Mouse (Mus musculus) forebrain, embryonic 12.5 days (tissue): ENCODE measurements at regions not wholly inside any gene's neighbourhood (a gene's known extent, or its start where the extent isn't known, plus 50 kb on each side); places are given as distances from the start of the nearest gene placed in this dataset.
A peak's percentile ranks its signal among the peaks of the same experiment; 100 is the strongest.

Experiments used
- ATAC-seq: fragments of 200-750 bp; cut with Nextera tagmentation; 2 replicates; pipeline ENCODE4 v1.8.0; 2017; ENCODE audit warnings: moderate TSS enrichment; ENCODE audit not compliant: low FRiP score
- H3K27ac ChIP-seq: fragments of 300-500 bp; sonication (generic); 2 replicates; pipeline ENCODE4 v1.5.1; 2016; ENCODE audit warnings: mild to moderate bottlenecking
- H3K27me3 ChIP-seq: fragments of 300-500 bp; sonication (generic); 2 replicates; pipeline ENCODE4 v1.6.1; 2016; ENCODE audit warnings: mild to moderate bottlenecking
- H3K36me3 ChIP-seq: fragments of 300-500 bp; sonication (generic); replicated peaks from 2 replicates; pipeline ENCODE4 v1.6.1; 2016; ENCODE audit warnings: mild to moderate bottlenecking
- H3K4me1 ChIP-seq: fragments of 300-500 bp; sonication (generic); 2 replicates; pipeline ENCODE4 v1.6.1; 2016
- H3K4me2 ChIP-seq: fragments of 300-500 bp; sonication (generic); 2 replicates; pipeline ENCODE4 v1.6.1; 2016; ENCODE audit warnings: mild to moderate bottlenecking, moderate library complexity
- H3K4me3 ChIP-seq: fragments of 300-500 bp; sonication (generic); replicated peaks from 2 replicates; pipeline ENCODE4 v1.5.1; 2016; ENCODE audit warnings: mild to moderate bottlenecking
- H3K9ac ChIP-seq: fragments of 300-500 bp; sonication (generic); 2 replicates; pipeline ENCODE4 v1.6.1; 2016; ENCODE audit warnings: mild to moderate bottlenecking
- H3K9me3 ChIP-seq: fragments of 300-500 bp; sonication (generic); 2 replicates; pipeline ENCODE4 v1.6.1; 2016
- WGBS: fragments of 180-500 bp; shearing (Covaris S2); methylation state at CpG from one replicate; pipeline ENCODE4 v1.1.7; 2016; 5-methylcytosine and 5-hydroxymethylcytosine counted together

DNA sequence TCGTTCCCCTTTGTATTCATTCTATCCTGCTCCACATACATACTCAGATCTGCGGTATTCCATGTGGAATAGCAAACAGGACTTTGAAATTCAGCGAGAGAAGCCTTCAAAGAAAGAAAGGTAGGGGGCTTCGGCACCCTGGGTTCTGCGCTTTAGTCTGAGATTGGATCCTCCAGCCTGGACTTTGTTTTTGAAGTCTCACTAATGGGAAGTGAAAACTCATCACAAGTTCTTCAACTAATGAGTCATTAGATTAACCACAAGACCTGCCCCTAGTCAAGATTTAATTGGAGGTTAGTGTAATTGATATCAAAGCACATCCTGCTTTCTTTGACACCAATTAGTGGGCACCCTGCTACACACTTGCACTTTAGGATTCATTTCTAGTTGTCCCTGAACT lies 492.5 kb upstream of the Zfp960 start:
- Histone ChIP-seq H3K4me1 (peaks cover 2% of the 10 kb centered on the region; the same call in 1 of the 2 replicates), H3K27ac (no peak overlapping the region), H3K4me2 (no peak overlapping the region), H3K4me3 (no peak overlapping the region), H3K27me3 (no peaks in the 10 kb centered on the region), H3K9ac (no peak overlapping the region), H3K36me3 (no peaks in the 10 kb centered on the region), H3K9me3 (no peaks in the 10 kb centered on the region)
- WGBS = 32% methylated on average over 5 of the region's 5 CpGs
- peak; percentile 75; the same call in 1 of the 2 replicates for ATAC-seq

DNA sequence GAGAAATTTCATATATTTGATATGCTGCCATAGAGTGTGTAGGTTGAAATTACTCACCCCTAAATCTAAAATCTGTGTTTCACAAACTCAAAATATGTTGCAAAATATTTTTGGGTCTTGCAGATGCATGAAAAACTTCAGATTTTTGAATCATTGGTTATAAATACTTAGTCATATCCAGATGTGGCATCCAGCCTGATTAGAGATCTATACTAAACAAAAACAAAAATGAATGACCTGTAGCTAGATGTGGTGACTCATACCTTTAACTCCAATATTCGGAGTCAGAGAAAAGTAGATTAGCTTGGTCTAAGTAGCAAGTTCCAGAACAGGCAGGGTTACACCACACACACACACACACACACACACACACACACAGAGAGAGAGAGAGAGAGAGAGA lies 475.1 kb upstream of the Zfp960 start:
- no peaks in the 10 kb centered on the region for H3K9me3 ChIP-seq
- no peaks in the 10 kb centered on the region for H3K36me3 ChIP-seq
- H3K27ac ChIP-seq = no peak overlapping the region
- H3K4me2 ChIP-seq = no peak overlapping the region
- ATAC-seq = no peak
- 87% methylated on average over 1 of the region's 1 CpGs for WGBS
- no peak overlapping the region for H3K9ac ChIP-seq
- H3K27me3 ChIP-seq = no peaks in the 10 kb centered on the region
- no peaks in the 10 kb centered on the region for H3K4me1 ChIP-seq
- H3K4me3 ChIP-seq = no peak overlapping the region

DNA sequence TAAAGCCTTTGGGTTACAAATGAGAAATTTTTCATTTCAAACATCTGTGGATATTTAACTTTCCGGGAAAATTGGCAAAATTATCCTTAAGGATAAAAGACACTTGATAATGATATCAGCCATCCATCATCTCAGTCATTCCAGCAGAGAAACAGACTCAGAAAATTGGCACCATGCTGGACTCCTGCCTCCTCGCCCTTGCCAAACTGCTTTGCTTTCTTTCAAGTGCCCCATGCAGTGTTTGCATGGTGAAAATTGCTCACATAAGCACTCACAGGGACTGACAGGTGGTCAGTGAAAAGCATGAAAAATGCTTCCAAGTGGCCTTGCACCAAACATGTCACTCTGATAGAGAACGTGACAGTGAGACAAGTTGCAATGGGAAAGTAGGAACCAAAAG lies 464.2 kb upstream of the Zfp960 start:
- Histone ChIP-seq H3K9me3 (no peaks in the 10 kb centered on the region), H3K36me3 (no peaks in the 10 kb centered on the region), H3K9ac (no peak overlapping the region), H3K27me3 (no peaks in the 10 kb centered on the region), H3K4me2 (no peak overlapping the region), H3K4me3 (no peak overlapping the region), H3K27ac (no peak overlapping the region), H3K4me1 (no peaks in the 10 kb centered on the region)
- no peak for ATAC-seq
- WGBS = 55% methylated on average over 3 of the region's 3 CpGs

GRCm38 (mm10) chr17:16612405-16612979 lies 451.4 kb upstream of the Zfp960 start:
- no peaks in the 10 kb centered on the region for H3K27me3 ChIP-seq
- no peaks in the 10 kb centered on the region for H3K9me3 ChIP-seq
- H3K36me3 ChIP-seq = no peaks in the 10 kb centered on the region
- 57% methylated on average over 1 of the region's 1 CpGs for WGBS
- no peak overlapping the region for H3K27ac ChIP-seq
- no peak overlapping the region for H3K9ac ChIP-seq
- no peak overlapping the region for H3K4me2 ChIP-seq
- H3K4me1 ChIP-seq = no peaks in the 10 kb centered on the region
- peak; percentile 20; the same call in 1 of the 2 replicates for ATAC-seq
- no peak overlapping the region for H3K4me3 ChIP-seq

- no peak overlapping the region for H3K4me2 ChIP-seq
- H3K27ac ChIP-seq = no peak overlapping the region
- no peaks in the 10 kb centered on the region for H3K4me1 ChIP-seq
- H3K9ac ChIP-seq = no peak overlapping the region
- H3K4me3 ChIP-seq = no peak overlapping the region
- WGBS = 88% methylated on average over 4 of the region's 4 CpGs
- no peak for ATAC-seq
- no peaks in the 10 kb centered on the region for H3K27me3 ChIP-seq
- no peaks in the 10 kb centered on the region for H3K36me3 ChIP-seq
- no peaks in the 10 kb centered on the region for H3K9me3 ChIP-seq
Observed at GRCm38 (mm10) chr17:16621931-16622556, 441.9 kb upstream of the Zfp960 start.

- 90% methylated on average over 1 of the region's 1 CpGs for WGBS
- H3K4me1 ChIP-seq = no peaks in the 10 kb centered on the region
- no peak overlapping the region for H3K9ac ChIP-seq
- no peak for ATAC-seq
- no peaks in the 10 kb centered on the region for H3K36me3 ChIP-seq
- H3K4me2 ChIP-seq = no peak overlapping the region
- no peaks in the 10 kb centered on the region for H3K27me3 ChIP-seq
- no peaks in the 10 kb centered on the region for H3K9me3 ChIP-seq
- H3K4me3 ChIP-seq = no peak overlapping the region
- no peak overlapping the region for H3K27ac ChIP-seq
Observed at GRCm38 (mm10) chr17:16629854-16630253, 434.1 kb upstream of the Zfp960 start.

DNA sequence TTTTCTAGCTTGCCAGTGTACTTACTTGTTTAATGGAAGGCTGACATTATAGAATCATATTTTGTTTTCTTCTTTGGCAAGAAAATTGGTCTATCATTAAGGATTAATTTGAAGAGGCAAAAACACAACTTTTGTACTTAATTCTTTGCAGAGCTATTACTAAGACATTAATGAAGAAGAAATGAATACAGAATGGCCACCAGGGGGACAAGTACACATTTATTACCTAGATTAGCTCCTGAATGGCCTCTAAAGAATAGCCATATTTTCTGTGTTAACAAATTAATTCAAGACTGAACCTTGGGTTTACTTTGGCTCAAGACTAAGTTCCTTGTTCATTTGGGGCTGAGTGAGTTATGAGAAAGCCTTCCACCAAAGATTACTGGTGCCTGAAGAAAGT lies 430.5 kb upstream of the Zfp960 start:
- Histone ChIP-seq H3K9ac (no peak overlapping the region), H3K27ac (no peak overlapping the region), H3K36me3 (no peaks in the 10 kb centered on the region), H3K4me1 (no peaks in the 10 kb centered on the region), H3K4me3 (no peak overlapping the region), H3K27me3 (no peaks in the 10 kb centered on the region), H3K9me3 (no peaks in the 10 kb centered on the region), H3K4me2 (no peak overlapping the region)
- ATAC-seq = no peak

DNA sequence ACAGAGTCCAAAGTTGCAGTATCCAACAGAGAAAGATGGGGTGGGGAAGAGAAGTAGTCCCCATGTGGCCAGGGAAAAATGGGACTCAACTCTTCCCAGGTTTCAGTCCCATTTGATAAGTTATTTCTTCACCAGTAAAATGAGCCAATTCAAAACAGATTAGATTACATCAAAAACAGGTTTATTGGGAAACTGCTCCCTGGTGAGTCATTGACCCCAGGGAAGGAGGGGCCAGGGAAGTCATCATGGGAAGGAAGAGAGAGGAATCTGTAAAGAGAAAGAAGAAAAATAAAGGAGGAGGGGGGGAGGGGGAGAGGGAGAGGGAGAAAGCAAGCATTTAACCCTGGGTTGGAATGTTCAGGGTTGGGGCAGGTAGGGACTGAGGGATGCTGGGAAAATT lies 426.4 kb upstream of the Zfp960 start:
- no peak overlapping the region for H3K27ac ChIP-seq
- H3K9ac ChIP-seq = no peak overlapping the region
- H3K27me3 ChIP-seq = no peaks in the 10 kb centered on the region
- H3K4me1 ChIP-seq = no peaks in the 10 kb centered on the region
- H3K4me3 ChIP-seq = no peak overlapping the region
- H3K4me2 ChIP-seq = no peak overlapping the region
- no peak for ATAC-seq
- H3K36me3 ChIP-seq = no peaks in the 10 kb centered on the region
- no peaks in the 10 kb centered on the region for H3K9me3 ChIP-seq

DNA sequence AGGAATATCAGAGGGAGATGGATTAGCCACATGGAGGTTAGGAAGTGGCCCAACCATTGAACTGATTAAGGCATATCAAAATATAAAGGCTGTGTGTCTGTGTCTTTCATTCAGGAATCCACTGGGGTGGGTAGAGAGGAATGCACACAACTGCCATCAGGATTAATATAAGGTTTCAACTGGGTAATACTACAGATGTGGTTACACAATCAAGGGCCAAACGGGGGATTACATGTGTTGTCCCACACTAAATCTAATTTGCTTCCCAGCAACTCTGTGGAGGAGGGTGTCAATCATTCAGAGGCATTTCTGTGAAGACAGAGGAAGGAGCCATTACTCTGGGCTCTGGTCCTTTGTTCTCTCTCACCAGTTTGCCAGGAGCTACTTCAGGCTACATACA lies 416.0 kb upstream of the Zfp960 start:
- Histone ChIP-seq H3K4me3 (no peak overlapping the region), H3K4me2 (no peak overlapping the region), H3K27me3 (no peaks in the 10 kb centered on the region), H3K36me3 (no peaks in the 10 kb centered on the region), H3K27ac (no peak overlapping the region), H3K4me1 (no peaks in the 10 kb centered on the region), H3K9me3 (no peaks in the 10 kb centered on the region), H3K9ac (no peak overlapping the region)
- ATAC-seq = no peak
- 32% methylated on average over 1 of the region's 1 CpGs for WGBS

DNA sequence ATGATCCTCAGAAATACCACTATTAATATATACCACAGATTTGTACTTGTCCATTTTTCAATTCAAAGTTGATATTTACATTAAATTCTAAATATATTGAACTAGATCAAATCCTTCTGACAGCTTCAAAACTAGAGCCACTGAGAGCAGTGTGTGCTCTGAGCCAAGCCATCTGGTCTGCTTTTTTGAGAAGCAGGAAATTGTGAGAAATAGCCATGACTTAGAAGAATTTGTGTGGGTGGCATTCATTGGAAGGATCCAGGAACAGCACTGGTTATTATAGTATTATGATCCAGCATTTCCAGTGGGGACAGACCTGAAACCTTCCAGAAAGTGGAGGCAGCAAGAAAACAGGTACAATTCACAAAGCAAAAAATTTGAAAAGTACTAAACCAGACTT lies 398.7 kb upstream of the Zfp960 start:
- H3K27ac ChIP-seq = no peak overlapping the region
- no peaks in the 10 kb centered on the region for H3K4me1 ChIP-seq
- no peak overlapping the region for H3K4me3 ChIP-seq
- no peak for ATAC-seq
- H3K9me3 ChIP-seq = no peaks in the 10 kb centered on the region
- H3K4me2 ChIP-seq = no peak overlapping the region
- no peaks in the 10 kb centered on the region for H3K36me3 ChIP-seq
- H3K27me3 ChIP-seq = no peaks in the 10 kb centered on the region
- no peak overlapping the region for H3K9ac ChIP-seq

DNA sequence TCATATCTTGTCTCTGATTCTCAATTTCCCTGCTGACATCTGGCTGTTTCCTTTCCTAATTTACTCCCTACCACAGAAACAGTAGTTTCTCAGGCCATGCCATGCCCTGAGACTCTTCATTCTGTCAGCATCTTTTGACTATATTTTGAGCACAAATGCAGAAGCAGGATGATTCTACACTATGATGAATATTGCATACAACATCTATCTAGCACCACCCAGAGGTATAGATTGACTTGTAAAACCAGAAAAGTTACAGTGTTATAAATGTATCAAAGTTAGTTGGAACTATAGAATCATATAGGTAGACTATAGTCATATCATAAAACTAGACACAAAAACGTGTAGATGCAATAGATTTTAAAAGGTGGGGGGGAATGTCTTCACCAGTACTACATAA lies 396.3 kb upstream of the Zfp960 start:
- no peaks in the 10 kb centered on the region for H3K27me3 ChIP-seq
- 89% methylated on average over 1 of the region's 1 CpGs for WGBS
- no peaks in the 10 kb centered on the region for H3K9me3 ChIP-seq
- H3K4me2 ChIP-seq = no peak overlapping the region
- no peak overlapping the region for H3K4me3 ChIP-seq
- no peak for ATAC-seq
- H3K4me1 ChIP-seq = no peaks in the 10 kb centered on the region
- no peak overlapping the region for H3K9ac ChIP-seq
- H3K27ac ChIP-seq = no peak overlapping the region
- no peaks in the 10 kb centered on the region for H3K36me3 ChIP-seq

DNA sequence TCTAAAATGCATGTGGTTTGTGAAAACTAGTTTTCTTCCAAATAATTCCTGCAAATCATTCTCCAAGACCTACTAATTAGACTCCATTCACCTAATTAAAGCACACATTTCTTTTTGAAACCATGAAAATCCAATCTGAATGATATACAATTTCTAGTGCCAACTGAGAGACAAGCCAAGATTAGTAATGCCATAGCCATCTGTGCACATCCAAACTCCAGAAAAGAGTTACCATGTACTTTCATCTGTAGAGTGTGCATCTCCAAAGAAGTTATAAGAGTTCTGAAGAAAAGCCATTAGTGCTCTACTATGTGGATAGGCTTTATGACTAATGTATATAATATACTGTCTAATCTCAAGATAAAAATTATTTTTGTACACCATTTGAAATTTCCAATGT lies 359.7 kb upstream of the Zfp960 start:
- no peaks in the 10 kb centered on the region for H3K27me3 ChIP-seq
- no peaks in the 10 kb centered on the region for H3K4me1 ChIP-seq
- H3K27ac ChIP-seq = no peak overlapping the region
- no peak overlapping the region for H3K9ac ChIP-seq
- H3K36me3 ChIP-seq = no peaks in the 10 kb centered on the region
- no peak for ATAC-seq
- H3K9me3 ChIP-seq = no peaks in the 10 kb centered on the region
- no peak overlapping the region for H3K4me3 ChIP-seq
- H3K4me2 ChIP-seq = no peak overlapping the region

GRCm38 (mm10) chr17:16705890-16706289 lies 358.0 kb upstream of the Zfp960 start:
- no peaks in the 10 kb centered on the region for H3K9me3 ChIP-seq
- no peak overlapping the region for H3K4me2 ChIP-seq
- H3K4me3 ChIP-seq = no peak overlapping the region
- no peak for ATAC-seq
- no peaks in the 10 kb centered on the region for H3K27me3 ChIP-seq
- H3K9ac ChIP-seq = no peak overlapping the region
- no peaks in the 10 kb centered on the region for H3K4me1 ChIP-seq
- H3K36me3 ChIP-seq = no peaks in the 10 kb centered on the region
- 79% methylated on average over 1 of the region's 1 CpGs for WGBS
- H3K27ac ChIP-seq = no peak overlapping the region
